Mouse (Mus musculus): ENCODE measurements around the gene Gm5148. TPM values are rescaled to one million over a fixed set of nuclear protein-coding genes. Genes with fewer than 3 reads are reported as not detected.

The Gm5148 gene
- 8.1 and 8.2 TPM in 2 replicates for polyA plus RNA-seq (2015; fragmentation: Nextera tagmentation; extraction: Ambion mirVana)

DNA sequence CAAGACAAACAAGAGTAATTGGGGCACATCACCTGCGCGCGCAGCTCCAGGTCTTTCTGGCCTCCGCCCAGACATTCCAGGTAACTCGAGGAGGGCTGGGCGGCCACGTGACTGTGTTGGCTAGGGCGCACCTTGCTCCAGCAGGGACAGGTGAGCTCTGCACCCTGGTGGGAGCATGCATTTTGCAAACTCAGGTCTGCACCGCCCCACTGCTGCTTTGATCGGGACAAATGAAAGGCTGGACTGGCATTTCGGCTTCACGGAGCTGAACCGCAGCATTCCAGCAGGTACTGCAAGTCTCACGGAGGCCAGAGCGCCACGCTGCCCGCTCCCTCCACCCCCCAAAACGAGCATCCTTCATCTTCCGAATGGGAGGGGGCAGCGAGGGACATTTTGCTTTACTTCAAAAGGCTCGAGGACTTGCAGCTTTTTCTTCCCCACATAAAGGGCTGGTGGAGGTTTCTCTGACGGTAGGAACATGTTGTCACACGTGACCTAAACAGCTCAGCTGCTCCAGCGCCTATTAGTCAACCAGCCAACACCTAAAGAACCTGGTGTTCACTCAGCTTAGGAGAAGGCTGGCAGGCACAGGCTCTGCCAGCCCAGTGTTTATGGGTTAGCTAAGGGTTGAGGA lies at the start of gene Gm5148:
Gene Gm5148 (minus strand): TSS at position 320 of the 634 bp plus-strand sequence.
- Histone ChIP-seq H3K4me1 (peaks cover 53% of the 10 kb centered on the region), H3K4me2 (peak within 1 kb of the TSS; percentile 71), H3K9ac (peak within 1 kb of the TSS; percentile 32; the same call in 1 of the 2 replicates), H3K27me3 (no peaks in the 10 kb centered on the region), H3K4me3 (replicated peaks) (peak within 1 kb of the TSS; percentile 42), H3K9me3 (replicated peaks) (no peaks in the 10 kb centered on the region), H3K27ac (peak within 1 kb of the TSS; percentile 92), H3K36me3 (no peaks in the 10 kb centered on the region)
- 4% methylated on average over 24 of the region's 24 CpGs for whole genome bisulfite sequencing
- ATAC-seq (replicated peaks; ENCODE audit: low FRiP score) = peak; percentile 81

GRCm38 (mm10) chr3:37770951-37771350 lies 46.7 kb upstream of the Gm5148 start:
- no peaks in the 10 kb centered on the region for H3K9me3 ChIP-seq (replicated peaks)
- no peak for ATAC-seq (replicated peaks; ENCODE audit: low FRiP score)
- H3K4me2 ChIP-seq = no peak overlapping the region
- peaks cover 49% of the 10 kb centered on the region for H3K4me1 ChIP-seq
- no peaks in the 10 kb centered on the region for H3K27me3 ChIP-seq
- H3K27ac ChIP-seq = no peak overlapping the region
- no peak overlapping the region for H3K9ac ChIP-seq
- no peaks in the 10 kb centered on the region for H3K36me3 ChIP-seq
- no peak overlapping the region for H3K4me3 ChIP-seq (replicated peaks)

- ATAC-seq (replicated peaks; ENCODE audit: low FRiP score) = peak; percentile 61
- Histone ChIP-seq H3K9me3 (replicated peaks) (no peaks in the 10 kb centered on the region), H3K4me2 (peak overlapping the region; percentile 31), H3K27ac (peak overlapping the region; percentile 81), H3K4me3 (replicated peaks) (no peak overlapping the region), H3K9ac (no peak overlapping the region), H3K4me1 (peaks cover 51% of the 10 kb centered on the region), H3K27me3 (no peaks in the 10 kb centered on the region), H3K36me3 (no peaks in the 10 kb centered on the region)
- WGBS = 6% methylated on average over 5 of the region's 5 CpGs
These were observed 45.0 kb upstream of the Gm5148 start for GRCm38 (mm10) chr3:37769268-37769756.

DNA sequence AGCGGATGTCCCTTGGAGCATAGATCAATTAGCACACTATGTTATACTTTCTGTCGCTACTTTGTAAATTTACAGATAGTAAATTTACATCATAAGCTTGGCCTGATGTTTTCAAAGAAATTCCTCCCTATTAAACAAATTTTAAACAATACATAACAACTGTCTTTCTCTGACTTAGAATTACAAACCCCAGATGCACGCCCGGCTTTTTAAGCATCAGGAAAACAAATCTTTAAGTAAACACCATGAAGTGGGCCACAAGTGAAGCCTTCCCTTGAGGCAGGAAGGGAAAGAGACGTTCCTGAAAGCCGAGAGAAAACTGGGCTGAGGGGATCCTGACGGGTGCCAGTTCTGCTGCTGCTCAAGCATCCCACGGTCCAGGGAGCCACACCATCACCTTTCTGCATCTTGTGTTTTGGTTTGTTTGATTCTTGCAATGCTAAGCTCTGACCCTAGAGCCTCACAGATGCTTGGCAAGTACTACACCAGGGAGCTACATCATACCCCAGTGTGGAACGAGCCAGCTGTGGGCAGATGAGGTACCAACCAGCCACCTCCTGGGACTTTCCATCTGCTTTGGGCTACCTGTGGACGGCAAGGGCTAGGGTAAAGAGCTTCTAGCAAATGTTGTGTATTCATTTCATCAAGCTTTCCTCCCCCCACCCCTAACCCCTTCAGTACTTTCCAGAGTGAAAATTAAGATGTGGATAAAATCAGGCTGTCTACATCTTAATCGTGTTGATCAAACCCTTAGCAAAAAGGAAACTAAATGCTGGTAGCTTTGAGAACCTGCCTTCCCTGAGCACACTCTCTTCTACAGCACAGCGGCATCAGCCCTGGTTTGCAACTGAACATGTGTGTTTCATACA lies 43.1 kb upstream of the Gm5148 start:
- H3K9ac ChIP-seq = no peak overlapping the region
- H3K4me2 ChIP-seq = no peak overlapping the region
- H3K27me3 ChIP-seq = no peaks in the 10 kb centered on the region
- H3K36me3 ChIP-seq = no peaks in the 10 kb centered on the region
- no peak overlapping the region for H3K4me3 ChIP-seq (replicated peaks)
- no peak for ATAC-seq (replicated peaks; ENCODE audit: low FRiP score)
- H3K27ac ChIP-seq = peak overlapping the region; percentile 59
- WGBS = 35% methylated on average over 12 of the region's 12 CpGs
- peaks cover 51% of the 10 kb centered on the region for H3K4me1 ChIP-seq
- no peaks in the 10 kb centered on the region for H3K9me3 ChIP-seq (replicated peaks)

DNA sequence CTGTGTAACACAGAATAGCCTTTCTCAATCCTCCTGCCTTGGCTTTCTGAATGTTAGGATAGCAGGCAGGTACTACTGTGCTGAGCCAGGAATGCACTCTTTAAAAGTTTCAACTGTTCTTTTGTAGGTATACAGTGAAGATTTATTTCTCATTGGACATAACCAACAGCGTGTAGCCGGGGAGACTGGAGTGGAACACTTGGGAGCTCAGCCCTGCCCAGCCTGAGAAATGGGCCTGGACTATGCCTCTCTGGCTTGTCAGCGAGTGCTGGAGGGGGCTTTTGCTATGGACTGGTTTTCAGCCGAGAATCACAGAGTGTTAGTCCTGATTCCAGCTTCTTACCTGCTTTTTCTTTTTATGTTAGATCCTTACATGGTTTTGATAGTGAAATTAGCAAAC lies 42.3 kb upstream of the Gm5148 start:
- Histone ChIP-seq H3K9ac (no peak overlapping the region), H3K27me3 (no peaks in the 10 kb centered on the region), H3K27ac (peak overlapping the region; percentile 38), H3K4me2 (no peak overlapping the region), H3K36me3 (no peaks in the 10 kb centered on the region), H3K4me1 (peaks cover 51% of the 10 kb centered on the region), H3K9me3 (replicated peaks) (no peaks in the 10 kb centered on the region), H3K4me3 (replicated peaks) (no peak overlapping the region)
- 0 out of 2 replicates have a peak, but pooled peaks have one; percentile 62 for ATAC-seq (replicated peaks; ENCODE audit: low FRiP score)
- 24% methylated on average over 4 of the region's 4 CpGs for WGBS

DNA sequence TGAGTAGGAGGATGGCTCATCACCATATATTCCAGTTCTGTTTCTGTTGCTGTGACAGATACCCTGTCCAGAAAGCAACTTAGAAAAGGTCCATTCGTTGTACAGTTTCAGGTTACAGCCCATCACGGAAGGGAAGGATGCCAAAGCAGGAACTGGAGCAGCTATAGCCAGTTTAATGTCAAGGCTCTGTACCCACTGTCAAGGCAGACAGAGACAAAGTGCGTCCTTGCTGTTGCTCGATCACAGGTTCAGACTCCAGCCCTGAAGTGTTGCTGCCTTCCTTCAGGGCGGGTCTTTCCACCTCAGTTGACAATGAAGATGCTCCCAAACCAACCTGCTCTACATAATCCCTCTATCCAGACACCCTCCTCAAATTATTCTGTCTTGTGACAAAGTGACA lies 41.7 kb upstream of the Gm5148 start:
- peak overlapping the region; percentile 38; the same call in 1 of the 2 replicates for H3K27ac ChIP-seq
- H3K4me2 ChIP-seq = no peak overlapping the region
- 54% methylated on average over 5 of the region's 5 CpGs for WGBS
- no peaks in the 10 kb centered on the region for H3K27me3 ChIP-seq
- no peaks in the 10 kb centered on the region for H3K9me3 ChIP-seq (replicated peaks)
- no peak for ATAC-seq (replicated peaks; ENCODE audit: low FRiP score)
- H3K4me3 ChIP-seq (replicated peaks) = no peak overlapping the region
- H3K9ac ChIP-seq = no peak overlapping the region
- H3K4me1 ChIP-seq = peaks cover 51% of the 10 kb centered on the region
- H3K36me3 ChIP-seq = no peaks in the 10 kb centered on the region

- Histone ChIP-seq H3K27me3 (no peaks in the 10 kb centered on the region), H3K4me2 (no peak overlapping the region), H3K4me1 (peaks cover 48% of the 10 kb centered on the region), H3K9me3 (replicated peaks) (no peaks in the 10 kb centered on the region), H3K27ac (no peak overlapping the region), H3K36me3 (no peaks in the 10 kb centered on the region), H3K9ac (no peak overlapping the region), H3K4me3 (replicated peaks) (no peak overlapping the region)
- ATAC-seq (replicated peaks; ENCODE audit: low FRiP score) = no peak
- 90% methylated on average over 3 of the region's 3 CpGs for WGBS
These were observed 41.0 kb upstream of the Gm5148 start for GRCm38 (mm10) chr3:37765275-37765674.

GRCm38 (mm10) chr3:37762303-37762702 lies 38.0 kb upstream of the Gm5148 start:
- Histone ChIP-seq H3K4me3 (replicated peaks) (no peak overlapping the region), H3K27me3 (no peaks in the 10 kb centered on the region), H3K36me3 (no peaks in the 10 kb centered on the region), H3K27ac (no peak overlapping the region), H3K4me2 (no peak overlapping the region), H3K9me3 (replicated peaks) (no peaks in the 10 kb centered on the region), H3K9ac (no peak overlapping the region), H3K4me1 (peaks cover 33% of the 10 kb centered on the region)
- 81% methylated on average over 3 of the region's 3 CpGs for WGBS
- ATAC-seq (replicated peaks; ENCODE audit: low FRiP score) = no peak

DNA sequence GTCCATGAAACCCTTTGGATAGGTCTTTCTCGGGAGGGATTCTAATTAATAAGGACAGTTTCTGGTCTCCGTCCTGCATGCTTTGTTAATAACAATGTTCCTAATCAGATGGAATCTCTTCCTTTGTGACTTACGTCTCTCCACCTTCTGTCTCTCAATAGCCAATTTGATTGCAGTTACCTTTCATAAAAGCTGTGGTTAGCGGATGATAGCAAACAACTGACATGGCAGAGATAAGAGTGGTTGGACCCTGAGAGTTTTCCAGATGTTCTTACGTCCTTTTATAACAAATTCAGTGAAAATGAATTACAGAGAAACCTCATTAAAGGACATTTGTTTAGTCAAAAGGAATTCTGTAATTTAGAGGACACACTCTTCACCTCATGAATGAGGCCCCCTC lies 37.5 kb upstream of the Gm5148 start:
- no peak overlapping the region for H3K4me2 ChIP-seq
- no peaks in the 10 kb centered on the region for H3K36me3 ChIP-seq
- H3K27me3 ChIP-seq = no peaks in the 10 kb centered on the region
- no peak overlapping the region for H3K27ac ChIP-seq
- H3K9me3 ChIP-seq (replicated peaks) = no peaks in the 10 kb centered on the region
- H3K4me3 ChIP-seq (replicated peaks) = no peak overlapping the region
- no peak for ATAC-seq (replicated peaks; ENCODE audit: low FRiP score)
- no peak overlapping the region for H3K9ac ChIP-seq
- H3K4me1 ChIP-seq = peaks cover 30% of the 10 kb centered on the region
- 85% methylated on average over 5 of the region's 5 CpGs for WGBS

- Histone ChIP-seq H3K4me2 (no peak overlapping the region), H3K27me3 (no peaks in the 10 kb centered on the region), H3K4me3 (replicated peaks) (no peak overlapping the region), H3K4me1 (peaks cover 21% of the 10 kb centered on the region), H3K9ac (no peak overlapping the region), H3K27ac (no peak overlapping the region), H3K36me3 (no peaks in the 10 kb centered on the region), H3K9me3 (replicated peaks) (no peaks in the 10 kb centered on the region)
- no peak for ATAC-seq (replicated peaks; ENCODE audit: low FRiP score)
- 68% methylated on average over 6 of the region's 6 CpGs for WGBS
These were observed 36.6 kb upstream of the Gm5148 start for GRCm38 (mm10) chr3:37760866-37761265.

GRCm38 (mm10) chr3:37758611-37759322 lies 34.5 kb upstream of the Gm5148 start:
- H3K36me3 ChIP-seq = no peaks in the 10 kb centered on the region
- H3K9me3 ChIP-seq (replicated peaks) = no peaks in the 10 kb centered on the region
- no peaks in the 10 kb centered on the region for H3K27me3 ChIP-seq
- ATAC-seq (replicated peaks; ENCODE audit: low FRiP score) = no peak
- H3K9ac ChIP-seq = no peak overlapping the region
- H3K4me3 ChIP-seq (replicated peaks) = 0 out of 2 replicates have a peak overlapping the region, but pooled peaks have one; percentile 4
- peaks cover 20% of the 10 kb centered on the region for H3K4me1 ChIP-seq
- WGBS = 41% methylated on average over 9 of the region's 9 CpGs
- peak overlapping the region; percentile 54 for H3K27ac ChIP-seq
- H3K4me2 ChIP-seq = peak overlapping the region; percentile 45

Measured in kidney, embryonic 15.5 days (tissue).